Mouse (Mus musculus): ENCODE measurements at regions not wholly inside any gene's neighbourhood (a gene's known extent, or its start where the extent isn't known, plus 50 kb on each side); places are given as distances from the start of the nearest gene placed in this dataset.

DNA sequence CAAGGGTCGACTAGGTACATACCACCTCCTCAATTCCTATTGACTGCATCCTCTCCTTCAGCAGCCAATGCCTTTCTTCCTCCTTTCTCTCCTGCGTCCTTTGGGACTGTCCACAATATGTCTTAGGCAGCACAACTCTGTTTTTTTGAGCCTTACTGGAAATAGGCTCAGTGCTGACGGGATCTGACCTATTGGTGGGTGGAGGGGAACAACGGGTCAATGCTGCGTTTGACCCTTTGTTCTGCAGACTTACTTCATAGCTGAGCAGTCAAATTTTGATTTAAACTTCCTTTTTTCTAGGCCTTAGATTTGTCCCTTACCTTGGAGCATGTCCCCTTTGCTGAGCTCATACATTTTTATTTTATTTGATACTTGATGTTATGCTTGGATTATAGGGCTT lies 103.4 kb downstream of the Gm10295 start:
- no peak for ATAC-seq (ENCODE audit: low FRiP score)
- Histone ChIP-seq H3K27ac (ENCODE audit: low read depth, low read length) (no peak overlapping the region), H3K4me2 (replicated peaks; ENCODE audit: low read depth, low read length) (no peak overlapping the region), H3K9ac (ENCODE audit: low read depth, low read length) (no peak overlapping the region), H3K4me3 (ENCODE audit: low read depth, low read length) (no peak overlapping the region), H3K9me3 (ENCODE audit: control insufficient read depth, low read length) (no peaks in the 10 kb centered on the region), H3K27me3 (ENCODE audit: control insufficient read depth, insufficient read depth, low read length) (no peaks in the 10 kb centered on the region), H3K4me1 (replicated peaks; ENCODE audit: control insufficient read depth, insufficient read depth, low read length) (no peaks in the 10 kb centered on the region), H3K36me3 (ENCODE audit: control insufficient read depth, insufficient read depth, low read length) (no peaks in the 10 kb centered on the region)
- no peak for DNase-seq (ENCODE audit: low spot score)
- WGBS: 71% methylated on average over 5 of the region's 5 CpGs

DNA sequence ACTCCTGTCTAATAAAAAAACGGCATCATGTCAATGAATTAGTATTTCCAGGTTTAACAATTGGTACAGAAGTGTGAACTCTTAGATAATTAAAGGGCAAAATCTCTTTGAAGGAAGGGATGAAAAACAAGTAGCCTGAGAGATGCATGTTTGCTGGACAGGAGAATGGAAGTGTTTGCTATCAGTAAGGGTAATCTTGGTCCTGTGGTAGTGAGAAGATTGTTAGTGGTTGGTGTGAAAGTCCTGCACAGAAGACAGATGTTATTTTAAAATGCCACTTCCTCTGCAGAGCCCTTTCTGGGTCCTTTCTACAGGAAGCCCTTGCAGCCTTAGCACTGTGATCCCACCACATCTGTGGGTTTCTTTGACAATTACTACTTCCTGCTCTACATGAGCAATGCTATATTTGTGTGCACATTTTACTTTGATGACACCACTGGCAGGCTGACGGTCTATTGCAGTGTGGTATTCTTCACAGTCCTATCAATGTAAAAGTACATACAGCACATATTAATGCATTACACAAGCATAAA lies 108.8 kb downstream of the Gm10295 start:
- Histone ChIP-seq H3K36me3 (ENCODE audit: control insufficient read depth, insufficient read depth, low read length) (no peaks in the 10 kb centered on the region), H3K27ac (ENCODE audit: low read depth, low read length) (no peak overlapping the region), H3K4me1 (replicated peaks; ENCODE audit: control insufficient read depth, insufficient read depth, low read length) (no peaks in the 10 kb centered on the region), H3K4me3 (ENCODE audit: low read depth, low read length) (no peak overlapping the region), H3K9ac (ENCODE audit: low read depth, low read length) (no peak overlapping the region), H3K9me3 (ENCODE audit: control insufficient read depth, low read length) (no peaks in the 10 kb centered on the region), H3K4me2 (replicated peaks; ENCODE audit: low read depth, low read length) (no peak overlapping the region), H3K27me3 (ENCODE audit: control insufficient read depth, insufficient read depth, low read length) (no peaks in the 10 kb centered on the region)
- no peak for ATAC-seq (ENCODE audit: low FRiP score)
- WGBS: 80% methylated on average over 2 of the region's 2 CpGs
- DNase-seq (ENCODE audit: low spot score): no peak

DNA sequence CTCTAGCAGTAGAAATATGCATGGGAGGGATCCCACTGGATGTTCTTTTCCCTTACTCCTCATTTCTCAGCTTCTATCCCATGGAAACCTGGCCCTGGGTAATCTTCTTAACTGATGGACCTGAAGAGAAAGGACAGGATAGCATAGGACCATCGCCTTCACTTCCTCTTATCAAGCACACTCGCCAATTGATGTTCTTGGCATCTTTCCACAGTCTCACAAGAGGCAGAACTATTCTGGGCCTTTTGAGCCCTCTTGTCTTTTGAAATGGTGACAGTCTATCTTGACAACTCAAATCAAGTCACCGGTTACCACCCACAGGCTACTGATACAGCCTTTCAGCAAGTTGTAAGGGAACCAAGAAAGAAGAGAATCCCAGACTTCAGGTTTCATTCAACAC lies 112.1 kb downstream of the Gm10295 start:
- H3K27ac ChIP-seq (ENCODE audit: low read depth, low read length): no peak overlapping the region
- no peaks in the 10 kb centered on the region for H3K27me3 ChIP-seq (ENCODE audit: control insufficient read depth, insufficient read depth, low read length)
- H3K36me3 ChIP-seq (ENCODE audit: control insufficient read depth, insufficient read depth, low read length): no peaks in the 10 kb centered on the region
- H3K4me3 ChIP-seq (ENCODE audit: low read depth, low read length): no peak overlapping the region
- ATAC-seq (ENCODE audit: low FRiP score) (no peak), DNase-seq (ENCODE audit: low spot score) (no peak)
- no peak overlapping the region for H3K4me2 ChIP-seq (replicated peaks; ENCODE audit: low read depth, low read length)
- H3K9ac ChIP-seq (ENCODE audit: low read depth, low read length): no peak overlapping the region
- H3K9me3 ChIP-seq (ENCODE audit: control insufficient read depth, low read length): no peaks in the 10 kb centered on the region
- H3K4me1 ChIP-seq (replicated peaks; ENCODE audit: control insufficient read depth, insufficient read depth, low read length): no peaks in the 10 kb centered on the region
- WGBS: 81% methylated on average over 3 of the region's 3 CpGs

DNA sequence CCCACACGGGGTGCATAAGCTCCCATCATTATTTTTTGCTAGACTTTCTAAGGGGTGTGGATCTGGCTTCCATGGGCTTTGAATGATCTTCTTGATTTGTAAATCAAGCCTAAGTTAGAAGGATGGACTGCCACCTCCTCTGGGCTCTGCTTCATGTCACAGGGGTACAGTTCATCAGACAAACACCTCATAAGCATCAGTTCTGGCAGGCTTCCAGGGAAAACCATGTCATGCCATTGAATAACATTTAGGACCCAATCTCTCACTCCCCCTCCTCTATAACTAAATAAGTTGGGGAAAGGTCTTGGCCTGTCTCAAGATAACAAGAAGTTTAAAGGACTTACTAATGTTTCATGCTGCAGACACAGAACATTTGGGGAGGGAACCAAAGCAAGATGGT lies 115.0 kb downstream of the Gm10295 start:
- Histone ChIP-seq H3K9me3 (ENCODE audit: control insufficient read depth, low read length) (no peaks in the 10 kb centered on the region), H3K4me2 (replicated peaks; ENCODE audit: low read depth, low read length) (no peak overlapping the region), H3K27me3 (ENCODE audit: control insufficient read depth, insufficient read depth, low read length) (no peaks in the 10 kb centered on the region), H3K4me3 (ENCODE audit: low read depth, low read length) (no peak overlapping the region), H3K4me1 (replicated peaks; ENCODE audit: control insufficient read depth, insufficient read depth, low read length) (no peaks in the 10 kb centered on the region), H3K36me3 (ENCODE audit: control insufficient read depth, insufficient read depth, low read length) (no peaks in the 10 kb centered on the region), H3K27ac (ENCODE audit: low read depth, low read length) (no peak overlapping the region), H3K9ac (ENCODE audit: low read depth, low read length) (no peak overlapping the region)
- ATAC-seq (ENCODE audit: low FRiP score) (no peak), DNase-seq (ENCODE audit: low spot score) (no peak)
- WGBS: 80% methylated on average over 1 of the region's 1 CpGs

DNA sequence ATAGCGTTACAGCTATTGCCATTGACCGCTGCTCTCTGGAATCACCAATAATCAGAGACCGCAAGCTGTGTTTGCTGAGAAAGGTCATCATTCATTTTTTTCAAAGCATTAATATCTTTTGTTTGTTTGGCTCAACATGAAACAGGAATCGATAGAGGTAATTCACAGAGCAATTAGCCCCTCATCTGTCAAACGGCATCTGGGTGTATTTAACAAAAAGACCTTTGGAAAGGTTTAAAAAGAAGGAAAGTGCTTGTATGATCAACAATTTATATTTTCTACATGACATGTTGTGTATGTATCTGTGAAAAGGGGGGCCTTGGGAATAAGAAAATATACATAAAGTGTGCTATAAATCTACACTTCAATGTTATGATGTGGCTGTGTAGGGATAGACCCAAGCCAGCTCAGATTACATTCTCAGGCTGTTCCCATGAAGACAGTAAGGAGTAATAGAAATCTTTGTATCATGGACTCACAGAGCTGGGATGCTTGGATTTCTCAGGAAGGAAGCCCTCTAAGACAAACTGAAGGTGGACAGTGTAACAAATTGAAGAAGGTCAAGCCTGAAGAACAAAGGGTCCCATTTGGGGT lies 117.0 kb downstream of the Gm10295 start:
- Histone ChIP-seq H3K9ac (ENCODE audit: low read depth, low read length) (no peak overlapping the region), H3K36me3 (ENCODE audit: control insufficient read depth, insufficient read depth, low read length) (no peaks in the 10 kb centered on the region), H3K27ac (ENCODE audit: low read depth, low read length) (no peak overlapping the region), H3K4me1 (replicated peaks; ENCODE audit: control insufficient read depth, insufficient read depth, low read length) (no peaks in the 10 kb centered on the region), H3K9me3 (ENCODE audit: control insufficient read depth, low read length) (no peaks in the 10 kb centered on the region), H3K4me2 (replicated peaks; ENCODE audit: low read depth, low read length) (no peak overlapping the region), H3K27me3 (ENCODE audit: control insufficient read depth, insufficient read depth, low read length) (no peaks in the 10 kb centered on the region), H3K4me3 (ENCODE audit: low read depth, low read length) (no peak overlapping the region)
- no peak for DNase-seq (ENCODE audit: low spot score)
- 62% methylated on average over 5 of the region's 5 CpGs for WGBS
- no peak for ATAC-seq (ENCODE audit: low FRiP score)

DNA sequence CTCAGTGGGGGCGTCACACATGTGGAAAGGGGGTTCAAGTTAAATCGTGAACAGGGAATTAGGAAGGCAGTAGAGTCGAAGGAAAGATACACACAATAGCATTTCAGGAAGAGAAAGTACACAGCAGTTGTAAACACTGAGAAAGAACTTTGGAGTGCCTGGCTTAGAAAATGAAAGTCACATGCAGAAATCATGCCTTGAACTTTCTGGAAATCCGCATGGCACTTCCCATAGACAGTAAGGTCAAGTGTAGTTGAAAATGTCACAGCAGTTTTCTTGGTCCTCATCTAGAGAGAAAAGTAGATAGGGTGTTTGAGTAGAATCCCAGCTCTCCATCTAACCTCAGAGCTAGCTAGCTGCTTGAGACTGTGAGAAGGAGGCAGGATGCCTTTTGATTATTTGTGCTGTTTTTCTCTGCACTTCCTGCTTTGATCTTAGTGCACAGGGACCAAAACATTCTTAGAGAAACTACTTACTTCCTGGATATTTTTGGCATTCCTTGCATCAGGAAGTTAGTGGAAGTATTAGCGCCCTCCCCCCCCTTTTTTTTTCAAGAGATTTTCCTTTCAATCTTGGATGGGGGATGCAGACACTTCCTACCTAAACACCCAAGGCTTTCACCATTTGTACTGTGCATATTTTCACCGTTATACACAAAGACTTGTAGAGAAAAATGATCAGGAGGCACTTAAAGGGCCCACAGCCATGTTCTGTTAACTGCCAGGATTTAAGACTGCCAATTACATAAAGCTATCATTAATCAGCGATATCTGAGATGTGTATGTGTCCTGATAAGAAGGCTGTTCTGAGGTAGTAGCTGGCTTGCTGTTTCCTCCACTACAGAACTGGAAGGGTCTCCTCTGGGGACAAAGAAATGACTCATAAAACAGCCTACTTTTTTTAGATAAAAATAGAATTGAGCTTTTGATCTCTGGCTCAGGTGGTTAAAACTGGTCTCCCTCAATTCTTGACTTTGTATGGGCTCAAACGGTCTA lies 118.2 kb downstream of the Gm10295 start:
- H3K4me3 ChIP-seq (ENCODE audit: low read depth, low read length): no peak overlapping the region
- no peaks in the 10 kb centered on the region for H3K27me3 ChIP-seq (ENCODE audit: control insufficient read depth, insufficient read depth, low read length)
- no peak overlapping the region for H3K4me2 ChIP-seq (replicated peaks; ENCODE audit: low read depth, low read length)
- WGBS: 81% methylated on average over 8 of the region's 8 CpGs
- DNase-seq (ENCODE audit: low spot score) (no peak), ATAC-seq (ENCODE audit: low FRiP score) (no peak)
- H3K36me3 ChIP-seq (ENCODE audit: control insufficient read depth, insufficient read depth, low read length): no peaks in the 10 kb centered on the region
- no peaks in the 10 kb centered on the region for H3K9me3 ChIP-seq (ENCODE audit: control insufficient read depth, low read length)
- no peak overlapping the region for H3K9ac ChIP-seq (ENCODE audit: low read depth, low read length)
- no peak overlapping the region for H3K27ac ChIP-seq (ENCODE audit: low read depth, low read length)
- no peaks in the 10 kb centered on the region for H3K4me1 ChIP-seq (replicated peaks; ENCODE audit: control insufficient read depth, insufficient read depth, low read length)

DNA sequence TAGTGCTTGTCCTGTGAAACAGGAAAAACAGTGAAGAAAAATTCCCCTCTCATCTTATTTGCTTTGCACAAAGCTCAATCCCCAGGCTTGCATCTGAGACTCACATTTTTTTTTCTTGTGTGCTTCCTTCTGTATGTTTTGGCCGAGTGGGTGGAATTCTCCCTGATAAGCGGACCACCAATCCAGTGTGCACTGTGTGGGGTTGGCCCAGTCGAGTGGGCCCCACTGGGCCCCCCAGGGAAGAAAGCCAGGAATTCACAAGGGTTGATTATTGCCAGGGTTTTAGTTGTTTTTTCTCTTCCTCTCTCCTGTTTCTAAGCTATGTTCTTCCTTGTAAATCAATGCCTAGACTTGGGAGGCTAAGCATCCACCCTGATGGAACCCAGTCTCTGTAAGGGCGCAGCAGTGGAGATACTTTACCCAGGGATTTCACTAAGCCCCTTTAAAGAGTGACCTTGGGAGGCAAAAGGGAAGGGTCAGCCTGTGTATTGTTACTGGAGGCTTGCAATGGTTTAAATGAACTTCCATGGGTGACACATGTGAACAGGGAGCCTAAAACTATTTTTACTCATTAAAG lies 120.3 kb downstream of the Gm10295 start:
- H3K9me3 ChIP-seq (ENCODE audit: control insufficient read depth, low read length): no peaks in the 10 kb centered on the region
- no peak for ATAC-seq (ENCODE audit: low FRiP score)
- H3K4me2 ChIP-seq (replicated peaks; ENCODE audit: low read depth, low read length): no peak overlapping the region
- H3K4me1 ChIP-seq (replicated peaks; ENCODE audit: control insufficient read depth, insufficient read depth, low read length): no peaks in the 10 kb centered on the region
- 74% methylated on average over 4 of the region's 4 CpGs for WGBS
- no peak overlapping the region for H3K4me3 ChIP-seq (ENCODE audit: low read depth, low read length)
- no peak overlapping the region for H3K9ac ChIP-seq (ENCODE audit: low read depth, low read length)
- H3K27ac ChIP-seq (ENCODE audit: low read depth, low read length): no peak overlapping the region
- DNase-seq (ENCODE audit: low spot score): no peak
- H3K27me3 ChIP-seq (ENCODE audit: control insufficient read depth, insufficient read depth, low read length): no peaks in the 10 kb centered on the region
- no peaks in the 10 kb centered on the region for H3K36me3 ChIP-seq (ENCODE audit: control insufficient read depth, insufficient read depth, low read length)

DNA sequence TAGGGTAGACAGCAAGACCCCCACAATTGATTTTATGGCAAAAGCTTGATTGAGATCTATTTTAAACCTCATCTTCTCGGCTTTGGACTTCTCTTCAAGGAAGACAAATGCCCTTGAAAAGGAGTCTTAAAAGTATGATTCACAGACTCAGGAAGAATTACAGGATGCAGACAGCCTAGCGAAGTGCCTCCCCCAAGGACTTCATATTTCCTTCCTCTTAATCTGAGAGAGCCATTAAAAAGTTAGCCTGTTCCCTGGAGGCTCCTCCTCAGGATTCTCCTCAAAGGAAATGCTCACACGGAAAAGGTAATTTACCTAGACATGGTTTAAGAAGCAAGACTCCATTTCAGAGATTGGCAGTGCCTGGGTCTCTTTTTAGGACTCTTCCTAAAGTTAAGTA lies 122.1 kb downstream of the Gm10295 start:
- WGBS: 83% methylated on average over 3 of the region's 3 CpGs
- H3K9ac ChIP-seq (ENCODE audit: low read depth, low read length): no peak overlapping the region
- no peak for ATAC-seq (ENCODE audit: low FRiP score)
- DNase-seq (ENCODE audit: low spot score): no peak
- no peak overlapping the region for H3K4me3 ChIP-seq (ENCODE audit: low read depth, low read length)
- no peaks in the 10 kb centered on the region for H3K9me3 ChIP-seq (ENCODE audit: control insufficient read depth, low read length)
- no peaks in the 10 kb centered on the region for H3K36me3 ChIP-seq (ENCODE audit: control insufficient read depth, insufficient read depth, low read length)
- no peaks in the 10 kb centered on the region for H3K4me1 ChIP-seq (replicated peaks; ENCODE audit: control insufficient read depth, insufficient read depth, low read length)
- no peak overlapping the region for H3K27ac ChIP-seq (ENCODE audit: low read depth, low read length)
- no peaks in the 10 kb centered on the region for H3K27me3 ChIP-seq (ENCODE audit: control insufficient read depth, insufficient read depth, low read length)
- no peak overlapping the region for H3K4me2 ChIP-seq (replicated peaks; ENCODE audit: low read depth, low read length)
